Mouse (Mus musculus) E14TG2a.4 (cell line): Measurements from ENCODE around the gene Jade3.
"Not testable (repeated sequence)": the region's sequence is repeated elsewhere in the genome, so short reads cannot be mapped to it uniquely, and the experiment has no call there.

Experiments
- H3K27me3 ChIP-seq: 2 replicates; pipeline ENCODE4 v1.6.1; 2014; ENCODE audit warnings: low read length, control low read depth; ENCODE audit not compliant: insufficient read depth
- H3K36me3 ChIP-seq: 2 replicates; pipeline ENCODE4 v1.6.1; 2014; ENCODE audit warnings: low read length, control low read depth; ENCODE audit not compliant: insufficient read depth
- H3K4me1 ChIP-seq: replicated peaks from 2 replicates; pipeline ENCODE4 v1.6.1; 2014; ENCODE audit warnings: low read depth, low read length, control low read depth
- H3K4me3 ChIP-seq: replicated peaks from 2 replicates; pipeline ENCODE4 v1.5.1; 2014; ENCODE audit warnings: mild to moderate bottlenecking, low read length
- H3K9me3 ChIP-seq: 2 replicates; pipeline ENCODE4 v1.6.1; 2014; ENCODE audit warnings: low read length, control low read depth
- CTCF ChIP-seq: conservative IDR thresholded peaks from 2 replicates; pipeline ENCODE4 v1.5.1; 2014; ENCODE audit warnings: low read length
- NANOG ChIP-seq: IDR thresholded peaks from 2 replicates; pipeline ENCODE4 v1.6.1; 2014; ENCODE audit warnings: borderline replicate concordance, low read length, mixed read lengths
- POU5F1 ChIP-seq: IDR thresholded peaks from 2 replicates; pipeline ENCODE4 v1.6.1; 2014; ENCODE audit warnings: low read length, borderline replicate concordance

The Jade3 gene

DNA sequence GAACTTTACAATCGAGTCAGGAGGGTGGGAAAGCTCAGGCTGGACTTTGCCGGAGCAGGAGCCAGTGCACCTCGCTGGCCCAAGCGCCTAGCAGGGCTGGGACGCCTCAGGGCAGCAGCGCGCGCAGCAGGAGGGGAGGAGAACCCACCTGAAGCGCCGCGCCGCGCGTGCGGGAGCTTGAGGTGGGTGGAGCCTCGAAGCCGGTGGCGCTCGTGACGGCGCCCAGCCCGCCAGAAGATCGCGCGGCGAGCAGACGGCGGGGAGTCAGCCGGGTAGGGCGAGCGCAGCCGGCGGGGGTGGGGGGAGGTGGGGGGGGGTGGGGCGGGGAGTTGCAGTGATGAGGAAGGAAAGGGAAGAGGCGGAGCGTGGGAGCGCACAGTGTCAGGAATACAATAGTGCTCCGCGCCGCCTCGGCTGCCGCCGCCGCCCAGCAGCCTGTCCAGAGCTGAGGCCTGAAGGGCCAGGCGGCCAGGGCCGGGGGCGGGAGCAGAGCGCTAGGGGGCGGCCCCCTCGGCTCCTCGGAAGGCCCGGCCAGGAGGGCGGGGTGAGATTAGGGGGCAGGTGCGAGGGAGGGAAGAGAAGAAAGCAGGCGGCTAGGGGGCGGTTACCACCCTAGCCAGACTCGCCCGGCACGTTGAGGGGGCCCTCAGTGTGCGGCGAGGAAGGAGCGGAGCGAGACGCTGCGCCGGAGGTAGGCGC is at the start of gene Jade3:
Gene Jade3, plus strand, starts transcription at position 549 of the 699 bp plus-strand sequence.
- H3K9me3 ChIP-seq = no peaks in the 10 kb centered on the region
- H3K4me3 ChIP-seq = peak within 1 kb of the TSS; percentile 87
- peaks cover 10% of the 10 kb centered on the region; the same call in 1 of the 2 replicates for H3K4me1 ChIP-seq
- H3K36me3 ChIP-seq = peaks cover 7% of the 10 kb centered on the region
- no peaks in the 10 kb centered on the region for H3K27me3 ChIP-seq
- no peak for TF ChIP-seq CTCF
- no peak for TF ChIP-seq NANOG
- TF ChIP-seq POU5F1 = no peak

DNA sequence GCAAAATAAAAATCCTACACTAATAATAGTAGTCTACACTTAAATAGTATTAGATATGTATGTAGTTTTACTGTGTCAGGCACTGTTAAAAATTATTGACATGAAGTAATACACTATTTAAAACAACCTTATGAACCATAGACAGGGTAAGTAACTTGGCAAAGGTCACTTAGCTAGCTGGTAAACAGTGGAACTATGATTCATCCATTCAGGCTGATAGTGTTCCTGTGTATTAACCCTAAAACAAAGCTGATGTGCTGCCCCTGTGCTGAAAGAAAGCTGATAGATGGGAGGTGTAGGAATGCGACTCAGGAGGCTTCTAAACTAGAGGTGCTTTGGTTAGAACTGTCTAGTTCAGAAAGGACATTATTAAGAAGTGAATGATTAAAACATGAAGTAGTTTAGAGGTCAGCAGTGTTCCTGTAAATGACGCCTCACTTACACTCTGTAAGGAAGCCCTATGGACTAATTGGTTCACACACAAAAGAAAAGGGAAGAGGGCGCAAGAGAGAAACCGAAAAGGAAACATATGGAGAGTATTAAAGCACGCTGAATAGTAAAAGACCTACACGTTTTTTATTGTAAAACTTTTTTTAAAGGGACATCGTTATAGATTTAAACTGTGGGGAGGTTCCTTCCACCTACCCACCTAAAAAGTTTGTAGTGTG is 46.0 kb upstream of the Jade3 start:
- H3K9me3 ChIP-seq = no peaks in the 10 kb centered on the region
- no peaks in the 10 kb centered on the region for H3K4me1 ChIP-seq
- peaks cover 17% of the 10 kb centered on the region; the same call in 1 of the 2 replicates for H3K36me3 ChIP-seq
- no peak overlapping the region for H3K4me3 ChIP-seq
- TF ChIP-seq CTCF (no peak), POU5F1 (no peak), NANOG (no peak)
- no peaks in the 10 kb centered on the region for H3K27me3 ChIP-seq

DNA sequence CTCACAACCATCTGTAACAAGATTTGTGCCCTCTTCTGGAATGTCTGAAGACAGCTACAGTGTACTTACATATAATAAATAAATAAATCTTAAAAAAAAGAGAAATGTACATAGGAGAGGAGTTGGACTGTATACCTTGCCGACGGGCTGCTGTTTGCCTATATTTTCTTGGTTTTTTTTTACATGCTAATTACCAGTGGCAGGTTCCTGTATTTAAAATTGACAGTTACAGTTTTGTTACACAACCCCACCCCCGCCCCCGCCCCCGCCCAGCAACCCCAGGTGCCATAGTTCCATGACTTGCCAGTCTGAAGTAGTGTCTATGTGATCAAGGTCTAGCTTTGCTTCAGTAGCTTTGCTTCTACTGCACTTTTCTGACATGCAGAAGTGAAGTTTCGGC is 43.2 kb upstream of the Jade3 start:
- H3K27me3 ChIP-seq = no peaks in the 10 kb centered on the region
- no peak overlapping the region for H3K4me3 ChIP-seq
- TF ChIP-seq NANOG (no peak), POU5F1 (no peak), CTCF (no peak)
- H3K9me3 ChIP-seq = no peaks in the 10 kb centered on the region
- peaks cover 13% of the 10 kb centered on the region; the same call in 1 of the 2 replicates for H3K36me3 ChIP-seq
- H3K4me1 ChIP-seq = no peaks in the 10 kb centered on the region

DNA sequence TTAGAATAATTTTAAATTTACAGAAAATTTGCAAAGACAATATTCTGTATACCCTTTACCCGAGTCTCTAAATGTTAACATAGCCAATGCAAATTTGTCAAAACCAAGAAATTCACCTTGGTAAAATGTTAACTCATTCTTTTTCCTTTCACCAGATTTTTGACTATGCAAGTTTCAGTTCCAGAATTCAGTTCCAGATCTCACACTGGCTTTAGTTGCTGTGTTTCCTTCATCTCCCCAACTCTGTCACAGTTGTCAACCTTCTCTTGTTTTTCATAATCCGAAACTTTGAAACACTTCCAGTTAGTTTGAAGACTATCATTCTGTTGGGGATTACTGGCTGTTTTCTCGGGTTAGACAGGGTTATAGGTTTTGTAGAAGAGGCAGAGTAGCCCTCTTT is 38.5 kb upstream of the Jade3 start:
- no peak for TF ChIP-seq POU5F1
- no peak for TF ChIP-seq NANOG
- TF ChIP-seq CTCF = no peak
- Histone ChIP-seq H3K36me3 (peaks cover 11% of the 10 kb centered on the region; the same call in 1 of the 2 replicates), H3K27me3 (no peaks in the 10 kb centered on the region), H3K4me3 (no peak overlapping the region), H3K4me1 (no peaks in the 10 kb centered on the region), H3K9me3 (no peaks in the 10 kb centered on the region)

DNA sequence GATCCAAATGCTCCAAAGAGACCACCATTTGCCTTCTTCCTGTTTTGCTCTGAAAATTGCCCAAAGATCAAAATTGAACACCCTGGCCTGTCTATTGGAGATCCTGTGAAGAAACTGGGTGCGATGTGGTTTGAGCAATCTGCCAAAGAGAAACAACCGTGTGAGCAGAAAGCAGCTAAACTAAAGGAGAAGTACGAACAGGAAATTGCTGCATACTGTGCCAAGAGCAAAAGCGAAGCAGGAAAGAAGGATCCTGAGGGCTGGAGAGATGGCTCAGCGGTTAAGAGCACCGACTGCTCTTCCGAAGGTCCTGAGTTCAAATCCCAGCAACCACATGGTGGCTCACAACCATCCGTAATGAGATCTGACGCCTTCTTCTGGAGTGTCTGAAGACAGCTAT is 33.5 kb upstream of the Jade3 start:
- H3K9me3 ChIP-seq, H3K27me3 ChIP-seq, H3K4me3 ChIP-seq, H3K4me1 ChIP-seq, H3K36me3 ChIP-seq: not testable (repeated sequence)

DNA sequence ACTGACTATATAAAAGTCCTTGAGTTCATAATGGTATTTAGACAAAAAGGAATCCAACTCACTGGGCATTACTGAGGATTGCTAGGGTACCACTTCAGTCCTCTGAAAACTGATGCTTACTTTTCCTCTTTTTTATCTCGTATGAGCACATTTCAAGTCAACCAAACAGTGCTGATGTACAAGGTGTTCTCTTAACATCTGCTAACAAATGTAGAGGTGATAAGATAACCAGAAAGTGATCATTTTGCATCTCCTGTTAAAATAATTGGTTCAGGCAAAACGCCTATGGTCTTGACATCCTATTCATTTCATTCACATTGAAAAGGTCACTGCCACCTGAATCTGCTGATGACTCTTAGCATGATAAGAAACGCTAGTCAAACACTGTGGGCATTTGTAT is 32.5 kb upstream of the Jade3 start:
- TF ChIP-seq CTCF = no peak
- TF ChIP-seq POU5F1 = no peak
- TF ChIP-seq NANOG = no peak
- Histone ChIP-seq H3K9me3 (no peaks in the 10 kb centered on the region), H3K4me3 (no peak overlapping the region)

DNA sequence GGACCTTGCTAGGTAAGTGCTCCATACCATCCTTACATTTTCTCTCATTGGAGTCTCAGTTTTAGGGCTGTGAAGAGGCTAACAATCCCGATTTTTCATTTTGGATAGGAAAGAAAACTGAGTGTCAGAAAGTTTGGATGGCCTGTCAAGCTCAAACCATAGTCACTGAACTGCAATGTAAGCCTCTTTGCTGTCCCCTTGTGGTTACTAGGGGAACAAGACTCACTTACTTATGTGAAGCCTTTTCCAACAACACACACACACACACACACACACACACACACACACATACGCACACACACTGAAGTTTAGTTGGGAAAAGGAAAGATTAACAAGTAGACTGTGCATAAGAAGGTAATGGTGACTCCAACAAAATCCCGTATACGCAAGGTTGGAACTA is 21.4 kb upstream of the Jade3 start:
- TF ChIP-seq CTCF = peak; percentile 55
- no peak for TF ChIP-seq POU5F1
- peaks cover 12% of the 10 kb centered on the region for H3K4me1 ChIP-seq
- no peak overlapping the region for H3K4me3 ChIP-seq
- H3K36me3 ChIP-seq = no peaks in the 10 kb centered on the region
- H3K27me3 ChIP-seq = no peaks in the 10 kb centered on the region
- H3K9me3 ChIP-seq = no peaks in the 10 kb centered on the region

More for the DNA sequence above, 32.5 kb upstream of the Jade3 start:
- no peaks in the 10 kb centered on the region for H3K27me3 ChIP-seq
- H3K36me3 ChIP-seq = 0 out of 2 replicates have a peak, but pooled peaks cover 6% of the 10 kb centered on the region
- H3K4me1 ChIP-seq = no peaks in the 10 kb centered on the region

DNA sequence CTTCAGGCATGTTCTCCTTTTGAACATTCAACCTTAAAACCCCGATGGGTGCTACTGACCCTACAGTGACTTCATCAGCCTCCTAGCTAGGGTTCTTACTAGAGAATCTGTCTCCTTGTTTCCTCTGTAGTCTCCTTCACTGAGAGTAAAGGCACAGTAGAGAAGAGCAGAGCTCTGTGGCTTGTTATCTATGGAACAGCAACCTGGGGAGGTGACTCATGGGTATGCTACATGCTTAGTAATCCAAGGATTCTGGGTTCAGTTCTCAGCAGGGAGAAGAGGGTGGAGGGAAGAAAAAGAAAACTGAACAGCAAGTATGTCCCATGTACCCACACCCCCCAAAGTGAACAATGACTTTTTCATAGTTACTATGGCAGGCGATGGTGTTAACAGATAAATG is 18.6 kb upstream of the Jade3 start:
- H3K27me3 ChIP-seq = no peaks in the 10 kb centered on the region
- H3K4me1 ChIP-seq = peaks cover 13% of the 10 kb centered on the region
- no peak overlapping the region for H3K4me3 ChIP-seq
- H3K36me3 ChIP-seq = no peaks in the 10 kb centered on the region
- TF ChIP-seq POU5F1 = no peak
- no peak for TF ChIP-seq NANOG
- TF ChIP-seq CTCF = no peak
- no peaks in the 10 kb centered on the region for H3K9me3 ChIP-seq

DNA sequence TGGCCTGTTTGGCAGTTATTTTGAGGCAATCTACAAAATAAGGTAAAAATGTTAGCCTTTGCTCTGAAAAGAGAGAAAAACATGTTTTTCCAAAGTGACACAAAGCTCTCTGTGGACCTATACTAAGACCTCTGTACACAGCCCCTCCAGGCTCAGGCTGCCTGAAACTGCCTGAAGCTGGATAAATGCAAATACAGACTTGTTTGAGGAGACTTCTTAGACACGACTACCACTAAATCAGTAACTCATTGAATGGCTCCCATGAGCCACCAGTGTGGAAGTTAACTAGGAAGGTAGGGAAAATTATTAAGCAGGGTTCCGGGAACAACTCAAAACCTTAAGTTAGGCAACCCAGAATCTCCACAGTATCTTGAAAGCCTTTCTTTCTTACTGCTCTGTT is 17.8 kb upstream of the Jade3 start:
- no peak overlapping the region for H3K4me3 ChIP-seq
- TF ChIP-seq NANOG = no peak
- no peak for TF ChIP-seq POU5F1
- TF ChIP-seq CTCF = no peak
- H3K4me1 ChIP-seq = peaks cover 21% of the 10 kb centered on the region

More for the DNA sequence above, 17.8 kb upstream of the Jade3 start:
- Histone ChIP-seq H3K9me3 (no peaks in the 10 kb centered on the region), H3K36me3 (no peaks in the 10 kb centered on the region), H3K27me3 (no peaks in the 10 kb centered on the region)
